In genomic region chr17:33995651-33996050, GRCm38 (mm10) we compare ENCODE assay signal across 16 mouse cellular contexts.
"Had no signal": no experiment of that assay in that cellular context is flagged by ENCODE, and none has a peak within 500 bp of the region (broad histone marks: within the 10 kb centered on the region; RNA-seq: fewer than 3 reads in every experiment).

No protein-coding gene starts in this region.

- H3K27ac ChIP-seq: lung, embryonic 15.5 days; midbrain, embryonic 10.5 days; midbrain, embryonic 12.5 days; neural tube, embryonic 13.5 days; neural tube, embryonic 15.5 days; stomach, embryonic 15.5 days; stomach, postnatal 0 days had no signal

- H3K9ac ChIP-seq: lung, embryonic 15.5 days; midbrain, embryonic 12.5 days; neural tube, embryonic 13.5 days; neural tube, embryonic 15.5 days; stomach, embryonic 15.5 days had no signal

- H3K4me3 ChIP-seq: lung, embryonic 15.5 days; midbrain, embryonic 10.5 days; midbrain, embryonic 12.5 days; myocyte; neural tube, embryonic 13.5 days; neural tube, embryonic 15.5 days; stomach, embryonic 15.5 days had no signal

- H3K36me3 ChIP-seq: lung, embryonic 15.5 days; midbrain, embryonic 10.5 days; midbrain, embryonic 12.5 days; neural tube, embryonic 13.5 days; neural tube, embryonic 15.5 days; stomach, embryonic 15.5 days had no signal

- H3K4me2 ChIP-seq: lung, embryonic 15.5 days; midbrain, embryonic 12.5 days; neural tube, embryonic 13.5 days; neural tube, embryonic 15.5 days; stomach, embryonic 15.5 days had no signal

- H3K9me3 ChIP-seq: lung, embryonic 15.5 days; midbrain, embryonic 10.5 days; midbrain, embryonic 12.5 days; neural tube, embryonic 13.5 days; neural tube, embryonic 15.5 days; stomach, embryonic 15.5 days had no signal

- DNase-seq: lung, adult 18-20 months; lung, postnatal 14 days; lung, postnatal 36 days; midbrain, embryonic 14.5 days; right cerebral cortex, postnatal 14 days; thymus, adult 2 months; thymus, postnatal 25 days; thymus, postnatal 4 days had no signal
